Mouse (Mus musculus) spleen, postnatal 36 days (tissue): ENCODE measurements around the gene Olfr1396.

ENCODE experiments used
- DNase-seq, 2 experiments: peaks; one replicate each; pipeline ENCODE4 v3.0.0; 2022; ENCODE audit warnings: low spot score in 2 of 2, mixed read lengths in 1 of 2

Olfr1396 gene

DNA sequence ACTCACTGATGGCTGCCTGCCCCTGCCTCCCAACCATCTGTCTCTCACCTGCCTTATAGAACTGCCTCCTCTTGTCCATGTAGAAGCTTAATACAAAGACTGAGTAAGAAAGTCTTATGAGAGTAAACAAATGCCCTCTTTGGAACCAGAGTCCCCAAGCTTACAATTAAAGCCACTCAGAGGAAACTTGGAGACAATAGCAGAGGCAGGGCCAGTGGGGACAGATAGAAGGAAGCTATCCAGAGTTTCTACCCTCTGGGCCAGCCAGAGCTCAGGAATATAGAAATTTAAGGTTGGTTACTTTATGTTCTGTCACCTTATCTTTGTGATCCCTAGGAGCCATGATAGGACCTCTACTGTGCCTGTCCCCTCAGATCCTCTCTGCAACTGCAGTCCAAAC lies at the start of gene Olfr1396:
Gene Olfr1396 (minus strand): TSS at position 101 of the 400 bp plus-strand sequence.
- DNase-seq: no peak

DNA sequence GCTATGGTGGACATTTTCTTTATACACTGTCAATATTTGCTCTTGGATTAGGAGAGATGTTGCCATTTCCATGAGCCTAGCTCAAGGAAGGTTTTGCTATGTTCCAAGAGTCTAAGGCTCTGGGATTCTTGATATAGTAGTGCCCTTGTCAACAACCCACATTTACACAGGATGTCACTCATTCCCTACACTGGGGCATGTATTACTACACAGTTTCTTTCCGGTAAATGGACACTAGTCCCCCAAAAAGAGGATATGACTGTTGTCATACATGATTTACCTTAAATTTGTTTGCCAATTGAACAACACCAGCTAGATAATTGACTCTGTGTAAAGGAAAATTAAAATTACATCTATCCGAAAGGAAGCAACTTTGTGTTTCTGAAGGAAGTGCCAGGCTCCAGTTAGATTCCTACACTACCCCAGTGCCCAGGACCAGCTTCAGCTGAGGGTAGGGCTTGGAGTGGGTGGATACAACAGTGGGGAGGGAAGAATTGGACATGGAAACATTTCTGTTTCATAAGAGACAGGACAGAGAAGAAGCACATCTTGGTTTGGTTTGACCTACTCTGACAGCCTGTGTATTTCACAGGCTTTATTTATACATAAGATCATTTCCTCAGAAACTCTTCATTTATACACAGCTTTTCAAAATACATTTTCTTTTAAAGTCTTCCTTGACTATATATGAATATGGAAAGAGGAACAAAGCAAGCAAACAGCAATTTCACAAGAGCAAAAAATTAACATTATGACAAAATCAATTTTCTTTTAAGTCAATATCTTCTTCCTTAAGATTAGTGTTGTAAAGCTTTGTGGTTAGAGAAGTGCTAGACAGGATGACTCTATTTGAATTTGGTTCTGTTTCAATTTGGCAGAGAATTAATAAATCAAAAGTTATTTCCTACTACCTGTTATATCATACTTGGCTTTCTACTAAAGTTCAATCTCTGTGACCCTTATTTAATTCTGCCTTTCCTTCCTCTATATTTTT lies 42.4 kb upstream of the Olfr1396 start:
- DNase-seq: no peak

DNA sequence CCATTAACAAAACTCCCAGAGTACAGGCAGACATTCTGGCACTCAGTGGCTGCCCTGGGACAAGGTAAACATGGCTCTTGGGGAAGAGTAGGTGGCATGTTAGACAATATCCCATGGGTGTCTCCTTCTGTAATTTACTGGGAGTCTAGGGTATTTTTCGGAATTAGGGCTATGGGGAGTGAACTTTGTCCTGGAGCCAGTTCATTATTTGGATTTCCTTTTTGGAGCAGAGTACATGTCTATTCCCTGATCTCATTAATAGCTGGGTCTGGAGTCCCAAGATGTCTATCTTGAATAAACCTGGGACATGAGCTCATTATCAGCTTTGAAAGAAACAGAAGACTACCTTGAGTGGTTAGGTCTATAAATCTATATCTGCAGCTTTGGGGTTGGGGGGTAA lies 39.4 kb upstream of the Olfr1396 start, which contains the start of gene Olfr1394:
Gene Olfr1394 (plus strand): TSS at position 301 of the 400 bp plus-strand sequence.
- DNase-seq: no peak

DNA sequence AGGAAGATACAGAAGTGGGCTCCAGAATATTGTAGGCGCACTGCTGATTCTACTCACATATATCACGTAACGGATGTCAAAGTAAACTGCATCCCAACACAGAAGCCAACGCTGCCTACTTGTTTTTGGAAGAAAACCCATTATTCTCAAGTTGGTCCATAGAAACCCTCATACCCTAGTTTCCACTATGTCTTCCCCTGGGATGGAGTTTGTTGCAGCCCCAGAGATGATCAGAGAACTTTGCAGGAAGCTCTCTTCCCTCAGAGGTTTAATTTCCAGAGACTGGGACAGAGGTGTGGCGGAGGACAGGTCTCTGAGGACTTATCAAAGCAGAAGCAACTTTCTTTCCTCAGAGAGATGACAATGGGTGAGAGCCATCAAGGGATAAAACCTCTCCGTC lies 27.3 kb upstream of the Olfr1396 start, which contains the start of gene Olfr1395:
Gene Olfr1395 (plus strand): TSS at position 301 of the 400 bp plus-strand sequence.
- no peak for DNase-seq

DNA sequence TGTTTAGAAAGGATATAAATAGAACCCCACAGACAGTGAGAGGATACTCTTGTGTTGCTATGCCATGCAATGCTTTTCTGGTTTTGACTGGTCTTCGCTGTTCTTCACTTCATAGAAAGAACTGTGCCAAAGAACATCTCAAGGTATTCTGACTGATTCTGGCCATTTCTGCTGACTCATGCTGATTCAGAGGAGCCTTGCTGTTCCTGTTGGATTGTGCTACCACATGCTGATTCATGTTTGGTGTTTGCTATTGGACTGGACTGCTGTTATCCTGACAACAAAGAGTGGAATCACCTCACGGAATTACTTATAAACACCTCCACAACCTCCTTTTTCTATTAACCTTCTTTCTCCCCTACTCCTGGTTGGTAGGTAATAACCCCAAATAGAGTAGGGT lies 9.5 kb upstream of the Olfr1396 start:
- DNase-seq: no peak

DNA sequence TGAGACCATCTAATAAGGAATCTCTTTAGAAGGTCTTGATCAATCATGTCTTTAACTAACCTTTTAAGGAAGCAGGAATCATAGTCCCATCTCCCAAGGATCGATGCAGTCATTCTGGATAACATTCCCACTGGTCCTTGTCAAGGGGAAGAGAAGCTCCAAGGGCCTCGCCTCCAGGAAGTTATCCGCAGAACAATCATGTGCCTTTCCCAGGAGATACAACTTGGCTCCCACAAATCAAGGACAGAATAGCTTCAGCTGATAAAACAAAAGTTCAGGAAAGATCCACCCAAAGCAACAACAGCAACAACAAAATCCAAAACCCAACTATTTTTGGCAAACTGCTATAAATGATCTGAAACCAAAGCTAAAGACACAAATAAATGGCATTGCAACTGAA lies 5.0 kb upstream of the Olfr1396 start:
- DNase-seq: no peak

DNA sequence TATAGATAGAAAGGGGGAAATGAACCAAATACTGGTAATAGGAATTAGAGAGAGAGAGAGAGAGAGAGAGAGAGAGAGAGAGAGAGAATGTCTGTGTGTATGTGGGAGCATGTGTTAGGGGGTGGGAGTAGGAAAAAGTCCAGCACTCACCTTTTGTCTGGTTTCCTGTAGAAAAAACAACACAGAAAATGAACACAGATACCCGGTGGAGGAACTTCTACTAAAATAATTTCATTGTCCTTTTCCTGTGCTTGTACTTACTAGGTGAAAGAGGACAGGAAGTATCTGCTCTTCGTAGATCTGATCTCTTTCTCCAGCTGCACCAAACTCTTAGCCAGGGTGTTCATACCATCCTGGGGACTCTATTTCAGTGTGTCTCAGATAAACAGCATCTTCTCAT lies 516 bp downstream of the Olfr1396 start:
- DNase-seq: no peak

DNA sequence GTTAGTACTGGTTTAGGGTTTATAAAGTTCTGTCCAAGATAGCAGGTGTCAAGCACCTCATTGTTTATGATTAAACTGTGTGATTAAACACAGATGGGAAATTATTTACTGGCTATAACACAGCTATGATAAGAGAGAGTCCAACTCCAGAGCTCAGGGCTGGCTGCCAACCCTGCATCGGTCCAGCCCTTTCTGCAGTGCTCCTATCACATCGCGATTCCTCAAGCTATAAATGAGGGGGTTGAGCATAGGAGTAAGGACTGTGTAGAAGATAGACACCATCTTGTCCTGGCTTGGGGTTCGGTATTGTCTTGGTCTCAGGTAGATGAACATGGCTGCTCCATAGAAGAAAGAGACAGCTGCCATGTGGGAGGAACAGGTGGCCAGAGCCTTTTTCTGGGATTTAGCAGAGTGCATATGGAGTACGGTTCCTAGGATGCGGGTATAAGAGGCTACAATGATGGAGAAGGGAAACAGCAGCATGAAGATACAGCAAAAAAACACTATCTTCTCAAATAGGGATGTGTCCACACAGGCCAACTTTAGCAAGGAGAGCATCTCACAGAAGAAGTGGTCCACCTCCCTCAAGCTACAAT lies 2.0 kb downstream of the Olfr1396 start:
- no peak for DNase-seq

DNA sequence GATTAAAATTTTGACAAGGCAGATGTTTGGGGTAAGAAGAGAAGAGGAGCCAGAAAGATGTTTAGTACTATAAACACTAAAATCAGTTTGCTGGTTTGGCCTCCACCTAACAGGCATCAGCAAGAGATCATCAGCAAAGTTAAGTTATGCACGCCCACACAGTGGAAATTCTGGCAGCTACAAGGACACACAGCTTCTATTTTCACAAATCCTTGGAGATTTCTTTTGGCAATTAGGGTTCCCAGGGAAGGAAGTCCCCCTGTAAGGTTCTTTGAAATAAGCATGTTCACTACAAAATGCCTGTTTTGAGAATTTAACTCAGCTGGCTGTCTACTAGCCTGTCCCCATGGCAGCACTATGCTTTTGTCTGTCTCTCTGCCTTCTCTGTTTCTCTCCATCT lies 3.7 kb downstream of the Olfr1396 start:
- DNase-seq: no peak

DNA sequence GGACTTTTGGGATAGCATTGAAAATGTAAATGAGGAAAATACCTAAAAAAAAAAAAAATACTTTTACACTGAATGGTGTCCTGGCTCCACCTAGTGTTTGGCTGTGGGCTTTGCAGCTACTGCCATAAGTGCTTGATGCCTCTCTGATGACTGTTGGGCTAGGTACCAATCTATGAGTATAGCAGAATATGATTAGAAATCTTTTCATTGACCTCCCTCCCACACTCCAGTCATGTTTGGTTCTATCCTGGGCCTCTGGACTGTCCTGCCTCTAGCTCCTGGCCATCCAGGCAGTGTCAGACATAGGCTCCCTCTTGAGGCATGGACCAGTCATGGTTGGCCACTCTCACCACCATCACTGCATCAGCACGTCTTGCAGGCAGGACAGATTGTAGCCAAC lies 5.8 kb downstream of the Olfr1396 start:
- peak in 1 of 2 experiments; percentile 44 for DNase-seq

DNA sequence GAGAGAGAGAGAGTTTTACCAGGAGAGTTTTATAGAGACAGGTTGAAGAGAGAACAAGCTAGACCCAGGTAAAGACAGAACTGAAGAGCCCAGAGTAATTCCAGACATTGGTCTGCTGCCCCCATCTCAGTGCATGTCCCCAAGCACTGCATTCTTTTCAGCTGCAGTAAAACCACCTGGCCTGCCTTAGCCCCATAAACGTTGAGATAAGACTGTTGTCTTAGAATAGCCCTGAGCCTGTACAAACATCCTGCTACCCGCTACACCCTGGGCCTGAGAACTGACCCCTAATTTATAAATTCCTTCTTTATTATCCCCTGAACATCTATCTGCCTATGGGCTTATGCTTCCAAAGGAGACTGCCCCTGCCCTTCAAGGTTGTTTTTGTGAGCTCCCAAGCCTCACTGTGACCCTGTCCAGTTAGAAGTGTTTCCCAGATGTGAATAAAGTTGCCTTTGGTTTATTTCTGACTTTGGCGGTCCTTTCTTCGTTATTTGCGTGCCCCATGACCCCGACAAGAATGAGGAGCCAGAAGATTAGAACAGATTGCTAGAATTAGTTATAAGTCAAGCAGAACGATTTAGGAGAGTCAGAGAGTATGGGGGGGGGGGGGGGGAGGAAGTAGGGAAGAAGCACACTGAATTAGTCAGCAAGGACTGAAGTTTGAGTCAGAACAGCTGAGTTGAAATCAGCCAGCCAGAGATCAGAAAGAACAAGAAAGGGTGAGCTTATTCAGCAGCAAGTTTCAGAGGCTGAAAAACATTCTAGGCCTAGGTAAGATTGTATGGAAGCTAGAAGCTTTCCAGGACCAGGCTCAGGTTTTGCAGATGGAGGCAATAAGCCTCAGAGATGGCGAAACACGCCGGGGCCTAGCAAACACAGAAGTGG lies 6.8 kb downstream of the Olfr1396 start:
- DNase-seq: no peak

DNA sequence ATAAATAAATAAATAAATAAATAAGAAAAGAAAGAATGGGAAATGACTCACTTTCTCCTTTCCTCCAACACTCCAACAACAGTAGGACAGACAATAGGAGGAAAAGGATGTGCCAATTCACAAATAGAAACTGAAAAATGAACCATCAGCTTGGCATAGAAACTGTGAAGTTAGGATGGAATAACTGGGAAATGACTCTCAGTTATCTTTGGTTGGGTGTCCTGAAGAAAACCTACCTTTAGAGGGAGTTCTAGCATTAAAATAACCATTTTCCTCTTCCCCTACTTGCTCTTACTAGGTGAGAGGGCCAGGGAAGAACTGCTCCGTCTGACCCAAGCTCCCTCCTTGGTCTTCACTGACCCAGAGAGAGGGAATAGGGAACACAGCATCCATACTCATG lies 8.9 kb downstream of the Olfr1396 start:
- DNase-seq: no peak

DNA sequence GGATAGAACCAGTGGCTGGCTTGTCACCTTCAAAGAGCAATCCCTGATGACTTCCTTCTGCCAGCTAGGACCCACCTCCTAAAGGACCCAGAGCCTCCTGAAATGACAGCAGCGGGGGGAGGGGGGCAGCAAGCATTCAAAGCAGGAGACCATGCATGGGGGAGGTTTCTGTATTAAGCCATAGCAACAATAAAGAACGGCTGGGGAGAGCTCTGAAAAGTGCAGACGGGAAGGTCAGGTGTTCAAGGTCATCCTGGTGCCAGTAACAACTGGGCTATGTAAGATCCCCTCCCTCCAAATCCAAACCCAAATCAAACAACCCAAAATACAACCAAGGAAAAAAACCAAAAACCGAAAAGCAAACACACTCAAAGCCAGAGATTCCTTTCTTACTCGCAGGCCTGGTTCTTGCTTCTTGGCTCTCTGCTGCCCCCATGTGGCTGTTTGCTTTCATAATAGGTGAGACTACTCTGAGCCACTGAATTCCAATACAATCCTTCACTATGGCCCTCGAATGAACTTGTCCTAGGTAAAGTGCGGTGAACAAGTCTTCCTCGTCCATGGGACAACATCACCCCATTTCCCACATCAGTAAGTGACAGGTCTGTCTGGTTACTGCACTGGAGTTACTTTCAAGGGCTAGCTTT lies 11.5 kb downstream of the Olfr1396 start:
- DNase-seq: peak; percentile 79 to 88

DNA sequence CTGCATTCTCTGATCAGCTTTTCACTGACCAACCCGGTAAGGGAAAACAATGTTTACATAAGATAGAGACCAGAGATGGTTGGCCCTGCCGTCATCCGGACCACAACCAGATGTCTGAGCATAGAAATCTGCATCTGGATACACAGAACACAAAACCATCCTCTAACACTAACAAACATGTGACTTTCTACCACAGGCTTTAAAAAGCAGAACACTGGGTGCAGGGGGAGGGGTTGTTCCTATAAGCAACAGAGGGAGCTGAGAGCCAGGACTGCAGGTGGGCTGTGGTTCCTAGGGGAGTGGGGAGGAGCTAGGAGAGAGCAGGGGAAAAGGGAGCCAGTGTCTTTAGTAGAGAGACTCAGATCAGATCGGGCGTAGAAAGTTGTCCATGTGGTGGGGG lies 13.2 kb downstream of the Olfr1396 start:
- DNase-seq: peak; percentile 43

DNA sequence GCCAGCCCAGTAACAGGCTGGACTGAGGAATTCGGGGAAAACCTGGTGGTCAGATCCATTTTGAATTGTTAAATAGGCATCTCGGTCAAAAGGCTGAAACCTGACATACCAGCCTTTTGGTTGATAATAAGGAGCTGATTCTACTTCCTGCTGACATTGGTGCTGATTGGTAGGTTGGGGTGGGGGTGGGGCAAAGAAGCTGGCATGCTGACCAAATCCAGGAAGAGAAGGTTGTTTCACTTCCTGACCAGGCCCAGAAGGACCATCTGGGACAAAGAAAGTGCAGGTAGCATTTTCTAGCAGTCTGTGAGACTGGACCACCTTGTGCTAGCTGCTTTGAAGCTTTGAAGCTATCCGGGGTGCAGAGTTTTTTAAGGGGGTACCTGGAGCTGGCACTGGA lies 14.3 kb downstream of the Olfr1396 start:
- no peak for DNase-seq

DNA sequence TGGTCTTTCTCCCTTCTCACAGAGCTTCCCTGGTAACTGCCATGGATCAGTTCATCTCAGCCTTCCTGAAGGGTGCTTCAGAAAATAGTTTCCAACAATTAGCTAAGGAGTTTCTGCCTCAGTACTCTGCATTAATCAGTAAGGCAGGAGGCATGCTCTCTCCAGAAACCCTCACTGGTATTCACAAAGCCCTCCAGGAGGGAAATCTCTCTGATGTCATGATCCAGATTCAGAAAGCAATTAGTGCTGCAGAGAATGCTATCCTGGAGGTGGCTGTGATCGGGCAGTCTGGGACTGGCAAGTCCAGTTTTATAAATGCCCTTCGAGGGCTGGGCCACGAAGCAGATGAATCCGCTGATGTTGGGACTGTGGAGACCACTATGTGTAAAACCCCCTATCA lies 19.3 kb downstream of the Olfr1396 start:
- DNase-seq: no peak

DNA sequence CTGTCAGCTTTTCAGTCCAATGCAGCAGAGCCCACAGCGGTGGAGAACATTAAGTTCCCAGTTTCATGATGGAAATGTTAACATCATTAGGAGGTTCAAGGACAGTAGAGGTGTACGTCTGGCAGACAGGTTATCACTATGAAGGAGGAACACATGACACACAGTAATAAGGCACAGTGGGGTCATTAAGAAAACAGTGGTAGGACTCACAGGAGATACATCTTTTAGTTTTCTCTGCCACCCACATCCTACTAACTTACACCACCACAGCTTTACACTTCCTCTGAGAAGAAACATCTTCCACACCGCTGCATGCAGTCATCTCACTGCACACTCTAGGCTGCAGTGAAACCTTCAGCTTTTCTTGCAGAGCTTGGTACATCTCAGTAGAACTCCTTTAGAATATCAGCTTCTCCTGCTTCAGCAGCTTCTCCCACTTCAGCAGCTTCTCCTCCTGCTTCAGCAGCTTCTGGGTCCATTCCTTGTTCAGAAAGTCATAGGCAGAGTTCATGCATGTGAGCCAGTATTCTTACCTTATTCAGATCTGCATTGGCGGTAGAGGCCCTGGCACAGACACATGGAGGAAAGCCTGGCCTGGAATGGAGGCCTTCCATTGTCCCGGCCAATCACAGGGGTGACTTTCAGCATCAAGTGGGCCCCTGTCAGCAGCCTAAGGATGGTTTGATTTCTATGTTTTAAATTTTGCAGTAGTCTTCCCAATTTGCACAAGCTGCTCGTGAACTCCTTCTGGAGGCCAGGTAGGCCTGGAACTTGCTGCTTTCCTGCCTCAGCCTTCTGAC lies 20.6 kb downstream of the Olfr1396 start:
- peak; percentile 57 to 67 for DNase-seq

DNA sequence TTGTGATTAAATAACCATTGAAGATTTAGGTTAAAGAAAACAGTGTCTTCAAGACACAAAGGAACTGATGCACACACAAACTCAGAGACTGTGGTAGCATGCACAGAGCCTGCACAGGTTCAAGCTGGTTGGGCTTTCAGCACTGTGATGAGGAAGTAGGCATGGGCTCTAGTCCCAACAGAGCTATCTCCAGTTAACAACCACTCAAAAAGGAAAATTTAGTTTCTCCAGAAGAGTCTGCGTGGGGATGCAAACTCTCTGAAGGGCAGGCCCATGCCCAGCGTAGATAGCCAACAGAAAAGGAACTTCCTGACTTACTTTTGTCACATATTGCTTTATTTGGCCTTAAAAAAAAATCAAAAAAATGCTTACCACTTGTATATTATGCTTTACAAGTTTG lies 21.9 kb downstream of the Olfr1396 start:
- peak; percentile 30 to 39 for DNase-seq

DNA sequence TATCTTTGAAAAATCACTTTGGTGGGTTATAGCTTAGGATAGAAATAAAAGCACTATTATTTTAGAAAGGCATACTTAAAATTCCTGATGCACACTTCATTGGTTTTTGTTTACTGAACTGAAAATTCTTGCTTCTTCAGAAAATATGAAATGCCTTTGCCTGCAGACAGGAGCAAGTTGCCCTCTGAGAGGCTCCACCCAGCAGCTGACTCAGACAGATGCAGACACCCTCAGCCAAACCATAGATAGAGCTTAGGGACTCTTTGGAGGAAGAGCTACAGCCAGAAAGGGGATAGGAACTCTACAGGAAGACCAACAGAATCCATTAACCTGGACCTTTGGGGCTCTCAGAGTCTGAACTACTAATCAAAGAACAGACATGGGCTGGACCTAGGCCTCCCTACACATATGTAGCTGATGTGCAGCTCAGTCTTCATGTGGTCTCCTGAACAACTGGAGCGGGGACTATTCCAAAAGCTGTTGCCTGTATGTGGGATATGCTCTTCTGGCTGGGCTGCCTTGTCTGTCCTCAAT lies 22.6 kb downstream of the Olfr1396 start:
- DNase-seq: no peak

DNA sequence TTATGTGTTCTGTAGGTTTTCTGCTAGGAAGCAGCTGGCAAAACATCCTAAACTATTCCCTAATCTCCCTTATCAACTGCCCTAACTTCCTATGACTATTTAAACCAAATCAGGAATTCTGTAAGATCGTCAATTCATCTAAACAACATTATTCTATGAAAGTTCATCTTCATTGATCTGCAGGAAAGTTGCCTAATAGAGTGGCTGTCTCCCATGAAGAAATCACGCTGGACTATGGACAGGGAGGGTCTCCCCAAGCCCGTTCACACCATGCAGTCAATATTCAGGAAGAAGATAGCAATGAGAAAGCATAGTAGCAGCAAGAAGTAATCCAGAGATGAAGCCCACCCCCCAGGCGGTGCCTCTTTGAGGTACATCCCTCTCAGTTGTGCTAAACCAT lies 23.5 kb downstream of the Olfr1396 start:
- DNase-seq: no peak
